Mouse (Mus musculus): Measurements from ENCODE around the gene Nfkbid. TPM values are rescaled to one million over a fixed set of nuclear protein-coding genes. Genes with fewer than 3 reads are reported as not detected.

The Nfkbid gene
- total and polyA plus RNA-seq, 3 experiments, result 0.47 to 1.3 (median 0.66) TPM

DNA sequence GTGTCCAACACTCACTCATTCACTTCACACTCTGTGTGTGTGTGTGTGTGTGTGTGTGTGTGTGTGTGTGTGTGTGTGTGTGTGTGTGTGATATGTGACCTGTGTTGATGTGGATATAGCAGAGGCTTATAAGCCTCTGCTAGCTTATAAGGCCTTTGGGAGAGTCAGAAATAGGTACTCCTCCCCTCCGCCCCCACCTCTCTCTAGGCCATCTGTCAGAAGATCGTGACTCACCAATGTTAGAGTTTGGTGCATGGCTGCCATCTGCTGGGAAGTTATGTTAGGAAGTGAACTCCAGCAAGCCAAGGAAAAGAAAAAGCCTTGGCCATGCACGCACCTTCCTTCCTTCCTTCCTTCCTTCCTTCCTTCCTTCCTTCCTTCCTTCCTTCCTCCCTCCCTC, 10.3 kb downstream of the Nfkbid start:
- peaks cover 2% of the 10 kb centered on the region; the same call in 1 of the 2 replicates for H3K27me3 ChIP-seq (ENCODE audit: control insufficient read depth, insufficient read depth, low read length)
- intact Hi-C loops (cut with DNase I), result loop anchor here (1.0 kb wide), 1 partner anchor 58 kb away; no protein-coding TSS in a partner anchor
- no peak overlapping the region for H3K27ac ChIP-seq
- H3K9ac ChIP-seq (ENCODE audit: low read depth, low read length), result no peak overlapping the region
- H3K4me3 ChIP-seq, result no peak overlapping the region
- peak; percentile 45 to 55 for DNase-seq
- no peaks in the 10 kb centered on the region for H3K36me3 ChIP-seq (ENCODE audit: control insufficient read depth, insufficient read depth, low read length)
- no peaks in the 10 kb centered on the region for H3K79me2 ChIP-seq (replicated peaks; ENCODE audit: control insufficient read depth, insufficient read depth, low read length)
- WGBS, result 10% methylated on average over 3 of the region's 3 CpGs
- TF ChIP-seq CTCF (IDR thresholded peaks at IDR 0.05) (peak; percentile 59), POLR2A (IDR thresholded peaks at IDR 0.05; ENCODE audit: insufficient read depth, low read depth, low read length) (no peak), EP300 (IDR thresholded peaks at IDR 0.05; ENCODE audit: insufficient read depth, low read depth, low read length) (0 out of 2 replicates have a peak, but pooled peaks have one; percentile 17)
- H3K4me1 ChIP-seq (ENCODE audit: control insufficient read depth, insufficient read depth, low read length), result no peaks in the 10 kb centered on the region

GRCm38 (mm10) chr7:30434238-30434637, 12.7 kb downstream of the Nfkbid start:
- peaks cover 2% of the 10 kb centered on the region; the same call in 1 of the 2 replicates for H3K27me3 ChIP-seq (ENCODE audit: control insufficient read depth, insufficient read depth, low read length)
- TF ChIP-seq POLR2A (IDR thresholded peaks at IDR 0.05; ENCODE audit: insufficient read depth, low read depth, low read length) (no peak), CTCF (IDR thresholded peaks at IDR 0.05) (no peak), EP300 (IDR thresholded peaks at IDR 0.05; ENCODE audit: insufficient read depth, low read depth, low read length) (no peak)
- intact Hi-C loops (cut with DNase I), result no loop called here
- H3K27ac ChIP-seq, result no peak overlapping the region
- no peaks in the 10 kb centered on the region for H3K79me2 ChIP-seq (replicated peaks; ENCODE audit: control insufficient read depth, insufficient read depth, low read length)
- WGBS, result under 1% methylated on average over 10 of the region's 10 CpGs
- no peak for DNase-seq
- H3K9ac ChIP-seq (ENCODE audit: low read depth, low read length), result no peak overlapping the region
- H3K4me1 ChIP-seq (ENCODE audit: control insufficient read depth, insufficient read depth, low read length), result no peaks in the 10 kb centered on the region
- no peaks in the 10 kb centered on the region for H3K36me3 ChIP-seq (ENCODE audit: control insufficient read depth, insufficient read depth, low read length)
- no peak overlapping the region for H3K4me3 ChIP-seq

DNA sequence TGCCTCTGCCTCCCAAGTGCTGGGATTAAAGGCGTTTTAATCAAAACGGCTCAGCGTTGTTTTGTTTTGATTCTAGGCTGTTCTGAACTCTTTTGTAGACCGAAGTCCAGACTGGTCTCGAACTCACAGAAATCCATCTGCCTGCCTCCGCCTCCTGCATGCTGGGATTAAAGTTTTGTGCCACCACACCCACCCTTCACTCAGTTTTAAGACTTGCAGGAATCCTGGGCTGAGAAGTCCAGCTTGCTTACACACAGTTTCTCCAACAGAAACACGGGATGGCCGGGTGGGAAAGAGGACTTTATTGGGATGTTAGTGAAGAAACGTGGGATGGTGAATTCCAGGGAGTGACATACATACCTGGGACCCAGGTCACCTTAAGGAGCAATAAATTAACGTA, 13.2 kb downstream of the Nfkbid start:
- no peaks in the 10 kb centered on the region for H3K79me2 ChIP-seq (replicated peaks; ENCODE audit: control insufficient read depth, insufficient read depth, low read length)
- no peak overlapping the region for H3K9ac ChIP-seq (ENCODE audit: low read depth, low read length)
- no peak overlapping the region for H3K4me3 ChIP-seq
- no peak for DNase-seq
- no peaks in the 10 kb centered on the region for H3K4me1 ChIP-seq (ENCODE audit: control insufficient read depth, insufficient read depth, low read length)
- peaks cover 2% of the 10 kb centered on the region; the same call in 1 of the 2 replicates for H3K27me3 ChIP-seq (ENCODE audit: control insufficient read depth, insufficient read depth, low read length)
- TF ChIP-seq CTCF (IDR thresholded peaks at IDR 0.05), result no peak
- no peak for TF ChIP-seq EP300 (IDR thresholded peaks at IDR 0.05; ENCODE audit: insufficient read depth, low read depth, low read length)
- TF ChIP-seq POLR2A (IDR thresholded peaks at IDR 0.05; ENCODE audit: insufficient read depth, low read depth, low read length), result no peak
- no peaks in the 10 kb centered on the region for H3K36me3 ChIP-seq (ENCODE audit: control insufficient read depth, insufficient read depth, low read length)
- intact Hi-C loops (cut with DNase I), result no loop called here
- H3K27ac ChIP-seq, result no peak overlapping the region
- 65% methylated on average over 10 of the region's 10 CpGs for WGBS

- no peak overlapping the region for H3K27ac ChIP-seq
- intact Hi-C loops (cut with DNase I), result no loop called here
- H3K79me2 ChIP-seq (replicated peaks; ENCODE audit: control insufficient read depth, insufficient read depth, low read length), result no peaks in the 10 kb centered on the region
- no peaks in the 10 kb centered on the region for H3K4me1 ChIP-seq (ENCODE audit: control insufficient read depth, insufficient read depth, low read length)
- peaks cover 3% of the 10 kb centered on the region; the same call in 1 of the 2 replicates for H3K27me3 ChIP-seq (ENCODE audit: control insufficient read depth, insufficient read depth, low read length)
- TF ChIP-seq CTCF (IDR thresholded peaks at IDR 0.05) (no peak), POLR2A (IDR thresholded peaks at IDR 0.05; ENCODE audit: insufficient read depth, low read depth, low read length) (no peak), EP300 (IDR thresholded peaks at IDR 0.05; ENCODE audit: insufficient read depth, low read depth, low read length) (no peak)
- DNase-seq, result no peak
- H3K36me3 ChIP-seq (ENCODE audit: control insufficient read depth, insufficient read depth, low read length), result no peaks in the 10 kb centered on the region
- H3K4me3 ChIP-seq, result no peak overlapping the region
- H3K9ac ChIP-seq (ENCODE audit: low read depth, low read length), result no peak overlapping the region
- WGBS, result 42% methylated on average over 9 of the region's 9 CpGs
Observed at GRCm38 (mm10) chr7:30435156-30435555, 13.6 kb downstream of the Nfkbid start.

DNA sequence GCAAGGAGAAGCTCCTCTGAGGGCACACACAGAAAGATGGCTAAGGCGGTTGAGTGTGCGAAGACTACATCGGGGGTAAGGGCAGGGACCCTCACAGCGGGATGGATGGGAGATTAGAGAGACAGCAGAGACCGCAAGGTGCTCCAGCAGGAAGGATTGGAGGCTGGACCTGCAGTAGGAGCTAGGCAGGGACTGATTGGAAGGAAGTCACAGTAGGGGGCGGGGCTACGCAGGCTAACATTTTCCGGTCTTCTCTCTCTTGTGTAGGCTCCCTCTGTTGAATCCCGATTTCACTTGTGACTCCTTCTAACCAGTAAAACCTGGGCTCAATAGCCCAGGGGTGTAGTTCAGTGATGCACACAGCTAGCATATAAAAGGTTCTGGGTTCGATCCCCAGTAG, 15.3 kb downstream of the Nfkbid start:
- no peak overlapping the region for H3K9ac ChIP-seq (ENCODE audit: low read depth, low read length)
- intact Hi-C loops (cut with DNase I), result no loop called here

DNA sequence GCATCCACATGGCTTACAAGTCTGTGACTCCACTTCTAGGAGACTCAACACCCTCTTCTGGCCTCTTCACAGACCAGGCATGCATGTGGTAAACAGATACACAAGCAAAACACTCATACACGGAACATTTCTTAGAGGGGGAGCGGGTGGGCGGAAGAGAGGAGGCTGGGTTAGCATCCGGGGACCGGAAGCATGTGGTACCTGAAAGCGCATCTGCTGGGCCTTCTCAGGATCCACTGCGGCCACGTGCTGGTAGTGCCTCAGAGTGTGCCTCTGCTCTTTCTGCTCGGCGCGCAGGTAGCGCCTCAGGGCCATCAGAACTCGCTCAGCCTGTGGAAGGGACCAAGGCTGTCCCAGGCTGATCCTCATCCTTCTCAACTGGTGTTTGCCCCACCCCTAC, 18.2 kb downstream of the Nfkbid start:
- H3K4me3 ChIP-seq, result no peak overlapping the region
- H3K27me3 ChIP-seq (ENCODE audit: control insufficient read depth, insufficient read depth, low read length), result peaks cover 3% of the 10 kb centered on the region; the same call in 1 of the 2 replicates
- intact Hi-C loops (cut with DNase I), result loop anchor here (5.0 kb wide), 2 partner anchors 53 to 108 kb away; partner anchors contain the start of gene Prodh2
- H3K36me3 ChIP-seq (ENCODE audit: control insufficient read depth, insufficient read depth, low read length), result no peaks in the 10 kb centered on the region
- H3K4me1 ChIP-seq (ENCODE audit: control insufficient read depth, insufficient read depth, low read length), result no peaks in the 10 kb centered on the region
- 69% methylated on average over 13 of the region's 13 CpGs for WGBS
- no peak overlapping the region for H3K9ac ChIP-seq (ENCODE audit: low read depth, low read length)
- no peak overlapping the region for H3K27ac ChIP-seq
- DNase-seq, result no peak
- no peaks in the 10 kb centered on the region for H3K79me2 ChIP-seq (replicated peaks; ENCODE audit: control insufficient read depth, insufficient read depth, low read length)
- TF ChIP-seq EP300 (IDR thresholded peaks at IDR 0.05; ENCODE audit: insufficient read depth, low read depth, low read length) (no peak), POLR2A (IDR thresholded peaks at IDR 0.05; ENCODE audit: insufficient read depth, low read depth, low read length) (no peak), CTCF (IDR thresholded peaks at IDR 0.05) (no peak)

More for the DNA sequence above, 15.3 kb downstream of the Nfkbid start:
- Histone ChIP-seq H3K79me2 (replicated peaks; ENCODE audit: control insufficient read depth, insufficient read depth, low read length) (no peaks in the 10 kb centered on the region), H3K27ac (no peak overlapping the region), H3K36me3 (ENCODE audit: control insufficient read depth, insufficient read depth, low read length) (no peaks in the 10 kb centered on the region), H3K27me3 (ENCODE audit: control insufficient read depth, insufficient read depth, low read length) (peaks cover 3% of the 10 kb centered on the region; the same call in 1 of the 2 replicates), H3K4me3 (no peak overlapping the region), H3K4me1 (ENCODE audit: control insufficient read depth, insufficient read depth, low read length) (no peaks in the 10 kb centered on the region)
- TF ChIP-seq CTCF (IDR thresholded peaks at IDR 0.05) (no peak), EP300 (IDR thresholded peaks at IDR 0.05; ENCODE audit: insufficient read depth, low read depth, low read length) (no peak)
- no peak for DNase-seq
- WGBS, result 28% methylated on average over 10 of the region's 10 CpGs

All from heart, adult 2 months (tissue).